Mouse (Mus musculus) forebrain, postnatal 0 days (tissue): ENCODE data around the gene Frmpd4. TPM values are rescaled to one million over a fixed set of nuclear protein-coding genes. Genes with fewer than 3 reads are reported as not detected.
A peak's percentile ranks its signal among the peaks of the same experiment; 100 is the strongest.

Experiments
- ATAC-seq: fragments of 200-750 bp; cut with Nextera tagmentation; 2 replicates; pipeline ENCODE4 v1.8.0; 2017; ENCODE audit warnings: mild to moderate bottlenecking, moderate library complexity
- DNase-seq: peaks from one replicate; pipeline ENCODE4 v3.0.0-alpha.2; 2015
- H3K27ac ChIP-seq: fragments of 300-500 bp; sonication (generic); 2 replicates; pipeline ENCODE4 v1.5.1; 2014; ENCODE audit warnings: low read depth, mild to moderate bottlenecking, antibody characterized with exemption, low read length, moderate library complexity, mixed read lengths
- H3K27me3 ChIP-seq: fragments of 300-500 bp; sonication (generic); 2 replicates; pipeline ENCODE4 v1.6.1; 2014; ENCODE audit warnings: mild to moderate bottlenecking, low read length, mixed read lengths; ENCODE audit not compliant: insufficient read depth
- H3K36me3 ChIP-seq: fragments of 300-500 bp; sonication (generic); 2 replicates; pipeline ENCODE4 v1.6.1; 2014; ENCODE audit warnings: mild to moderate bottlenecking, moderate library complexity; ENCODE audit not compliant: insufficient read depth
- H3K4me1 ChIP-seq: fragments of 300-500 bp; sonication (generic); 2 replicates; pipeline ENCODE4 v1.6.1; 2014; ENCODE audit warnings: antibody characterized with exemption; ENCODE audit not compliant: insufficient read depth
- H3K4me2 ChIP-seq: fragments of 300-500 bp; sonication (generic); 2 replicates; pipeline ENCODE4 v1.6.1; 2014; ENCODE audit warnings: low read depth, mild to moderate bottlenecking, moderate library complexity
- H3K4me3 ChIP-seq: fragments of 300-500 bp; sonication (generic); 2 replicates; pipeline ENCODE4 v1.5.1; 2014; ENCODE audit warnings: low read depth, low read length, mixed read lengths
- H3K9ac ChIP-seq: fragments of 300-500 bp; sonication (generic); 2 replicates; pipeline ENCODE4 v1.6.1; 2014; ENCODE audit warnings: mild to moderate bottlenecking
- H3K9me3 ChIP-seq: fragments of 300-500 bp; sonication (generic); 2 replicates; pipeline ENCODE4 v1.6.1; 2016; ENCODE audit warnings: low read length
- CTCF ChIP-seq: sonication (generic); IDR thresholded peaks from 2 replicates; pipeline ENCODE4 v1.5.1; 2016; ENCODE audit warnings: antibody characterized with exemption, control low read depth, low read depth
- WGBS: fragments of 180-500 bp; shearing (Covaris S2); extraction: QIAGEN DNeasy Blood & Tissue Kit; methylation state at CpG from one replicate; pipeline ENCODE4 v1.1.7; 2014; 5-methylcytosine and 5-hydroxymethylcytosine counted together
- polyA plus RNA-seq: library from polyadenylated mRNA; unstranded; fragments of >200 nt; fragmentation: Nextera tagmentation; extraction: Ambion mirVana; gene quantifications from 2 replicates; pipeline ENCODE4 v1.2.1, GENCODE M21; 2015
- total RNA-seq: library from RNA; depleted of rRNA; stranded (reverse); fragments of >200 nt; gene quantifications from 2 replicates; pipeline ENCODE4 v1.2.3, GENCODE M21; 2014; rRNA removed

Gene Frmpd4
- total and polyA plus RNA-seq, 2 experiments from 2014 or later, result 2.5 to 10.3 TPM

DNA sequence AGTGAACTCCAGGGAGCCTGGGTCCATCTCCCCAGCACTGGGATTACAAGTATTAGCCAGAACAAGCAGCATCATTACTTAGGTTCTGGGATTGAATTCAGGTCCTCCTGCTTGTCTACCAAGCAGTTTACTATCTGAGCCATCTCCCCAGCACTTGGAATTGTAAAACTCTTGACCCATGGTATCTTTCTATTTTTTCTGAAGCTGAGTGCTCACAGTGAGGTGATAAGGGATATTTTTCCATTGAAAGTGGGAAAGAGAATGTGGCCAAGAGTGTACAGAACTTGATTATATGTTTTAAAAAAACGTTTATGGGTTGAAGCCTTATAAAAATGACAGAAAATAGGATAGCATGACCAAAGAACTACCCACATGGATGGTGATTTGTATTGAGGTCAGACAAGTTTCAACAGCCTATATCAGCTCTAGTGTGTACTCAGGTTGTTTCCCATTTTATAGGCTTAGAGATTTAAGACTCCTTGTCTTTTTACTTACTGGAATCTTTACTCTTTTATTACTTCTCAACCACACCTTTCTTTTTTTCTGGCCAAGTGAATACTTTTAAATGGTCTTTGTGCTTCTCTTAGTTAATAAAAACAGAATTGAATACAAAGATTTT lies 1085.3 kb downstream of the Frmpd4 start:
- no peaks in the 10 kb centered on the region for H3K4me1 ChIP-seq
- no peak for DNase-seq
- no peaks in the 10 kb centered on the region for H3K27me3 ChIP-seq

DNA sequence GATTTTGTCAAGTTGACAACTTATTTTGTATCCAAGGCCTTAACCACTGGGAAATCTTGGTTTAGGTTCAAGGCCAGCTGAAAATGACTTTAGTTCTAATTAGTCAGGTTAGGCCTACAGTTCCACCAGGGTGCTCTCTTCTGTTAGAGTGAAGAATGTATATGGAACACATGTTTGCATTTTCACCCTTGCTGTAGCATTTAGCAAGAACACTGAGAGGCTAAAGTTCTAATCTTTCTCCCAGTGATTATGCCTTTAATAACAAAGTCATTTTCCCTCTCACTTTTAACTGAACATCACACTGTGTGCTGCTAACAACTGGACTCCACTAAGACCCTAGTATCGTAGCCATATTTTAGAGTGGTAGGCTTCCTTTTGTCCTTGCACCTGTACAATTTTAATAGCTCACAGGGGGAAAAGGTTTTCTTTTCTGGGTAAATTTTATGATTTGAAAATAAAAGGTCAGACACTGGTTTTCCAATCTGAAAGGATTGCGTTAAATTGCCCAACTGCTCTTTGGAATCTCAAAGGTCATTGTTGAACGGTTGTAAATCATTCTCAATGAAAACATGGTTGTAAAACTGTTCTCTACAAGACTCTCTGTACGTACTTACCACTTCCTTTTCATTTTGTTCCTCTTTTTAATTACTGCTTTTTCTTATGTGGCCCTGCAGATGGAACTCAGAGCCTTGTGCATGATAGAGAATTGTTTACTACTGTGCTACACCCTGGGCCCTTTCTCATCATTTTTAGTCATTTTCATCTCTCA lies 1093.4 kb downstream of the Frmpd4 start:
- WGBS, result 82% methylated on average over 4 of the region's 4 CpGs
- no peaks in the 10 kb centered on the region for H3K4me1 ChIP-seq
- ATAC-seq (no peak), DNase-seq (no peak)
- no peak overlapping the region for H3K27ac ChIP-seq
- H3K4me3 ChIP-seq, result no peak overlapping the region
- no peak for TF ChIP-seq CTCF
- no peaks in the 10 kb centered on the region for H3K36me3 ChIP-seq
- no peaks in the 10 kb centered on the region for H3K9me3 ChIP-seq
- H3K27me3 ChIP-seq, result no peaks in the 10 kb centered on the region
- no peak overlapping the region for H3K4me2 ChIP-seq
- H3K9ac ChIP-seq, result no peak overlapping the region

More for the DNA sequence above, 1085.3 kb downstream of the Frmpd4 start:
- no peak for ATAC-seq
- TF ChIP-seq CTCF, result no peak
- H3K27ac ChIP-seq, result no peak overlapping the region
- 35% methylated on average over 1 of the region's 1 CpGs for WGBS
- no peak overlapping the region for H3K9ac ChIP-seq
- H3K4me2 ChIP-seq, result no peak overlapping the region
- H3K9me3 ChIP-seq, result no peaks in the 10 kb centered on the region
- no peaks in the 10 kb centered on the region for H3K36me3 ChIP-seq
- no peak overlapping the region for H3K4me3 ChIP-seq

DNA sequence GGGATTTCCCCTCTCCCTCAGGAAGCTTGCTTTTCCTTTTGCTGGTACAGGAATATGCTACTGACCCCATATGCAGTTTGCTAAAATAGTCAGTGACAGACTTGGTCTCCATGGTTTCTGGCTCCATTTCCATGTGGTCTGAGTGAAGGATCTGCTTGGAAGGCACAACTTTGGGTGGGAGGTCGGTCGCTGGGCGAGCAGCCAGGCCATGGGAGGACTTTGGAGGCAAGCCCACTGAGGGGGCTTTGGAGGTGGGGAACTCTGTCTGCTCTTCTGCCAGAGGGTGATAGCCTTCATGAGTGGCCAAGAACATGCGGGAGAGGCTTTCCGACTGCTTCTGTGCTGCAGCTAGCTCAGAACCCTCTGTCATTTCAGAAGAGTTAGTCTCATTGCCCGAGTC lies 1099.4 kb downstream of the Frmpd4 start:
- Histone ChIP-seq H3K27me3 (no peaks in the 10 kb centered on the region), H3K4me3 (no peak overlapping the region), H3K9me3 (no peaks in the 10 kb centered on the region), H3K4me2 (no peak overlapping the region), H3K9ac (no peak overlapping the region), H3K27ac (no peak overlapping the region), H3K4me1 (no peaks in the 10 kb centered on the region), H3K36me3 (no peaks in the 10 kb centered on the region)
- TF ChIP-seq CTCF, result no peak
- no peak for DNase-seq
- WGBS, result 81% methylated on average over 6 of the region's 6 CpGs
- no peak for ATAC-seq

DNA sequence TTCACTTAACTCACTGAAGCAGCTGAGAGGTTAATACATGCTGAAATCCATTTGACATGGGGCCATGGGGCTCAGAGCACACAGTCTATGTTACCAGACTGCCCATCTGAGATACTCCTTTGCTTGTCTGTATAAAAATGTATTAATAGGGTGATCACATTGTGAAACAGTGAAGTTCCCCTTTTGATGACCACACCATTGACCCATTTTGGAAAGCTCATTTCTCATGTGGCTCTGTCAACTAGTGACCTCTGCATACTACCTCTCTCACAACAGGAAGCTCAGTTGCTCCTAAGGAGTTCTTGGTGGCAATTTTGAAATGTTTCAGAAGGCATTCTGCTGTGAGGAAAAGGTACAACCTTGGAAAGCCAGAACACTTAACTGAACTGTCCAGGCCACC lies 1142.1 kb downstream of the Frmpd4 start:
- Histone ChIP-seq H3K4me2 (no peak overlapping the region), H3K4me3 (no peak overlapping the region), H3K27ac (no peak overlapping the region), H3K9ac (no peak overlapping the region), H3K27me3 (no peaks in the 10 kb centered on the region), H3K9me3 (no peaks in the 10 kb centered on the region), H3K4me1 (no peaks in the 10 kb centered on the region), H3K36me3 (no peaks in the 10 kb centered on the region)
- TF ChIP-seq CTCF, result no peak
- DNase-seq (no peak), ATAC-seq (no peak)

DNA sequence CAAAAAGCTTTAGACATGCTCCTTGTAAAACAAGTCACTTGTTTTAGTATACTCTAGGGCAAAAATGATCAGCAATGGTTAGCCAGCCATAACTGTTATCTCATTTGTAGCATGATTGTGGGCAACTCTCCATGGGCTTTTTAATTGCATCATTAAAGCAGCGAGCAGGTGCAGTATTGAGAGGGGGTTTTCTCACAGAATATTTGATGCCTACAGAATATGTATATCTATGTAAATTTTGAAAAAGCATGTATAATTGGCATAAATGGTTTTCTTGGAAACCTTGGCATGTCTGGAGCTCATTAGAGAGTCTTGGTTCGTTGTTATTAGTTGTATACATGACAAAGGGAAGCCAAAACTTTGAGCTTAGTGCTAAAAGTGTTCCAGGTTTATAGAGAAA lies 1143.1 kb downstream of the Frmpd4 start:
- Histone ChIP-seq H3K4me3 (no peak overlapping the region), H3K9me3 (no peaks in the 10 kb centered on the region), H3K27me3 (no peaks in the 10 kb centered on the region), H3K4me2 (no peak overlapping the region), H3K36me3 (no peaks in the 10 kb centered on the region), H3K4me1 (no peaks in the 10 kb centered on the region), H3K9ac (no peak overlapping the region), H3K27ac (no peak overlapping the region)
- DNase-seq (peak; percentile 36), ATAC-seq (peak; percentile 61)
- TF ChIP-seq CTCF, result no peak
- 41% methylated on average over 2 of the region's 2 CpGs for WGBS

Other genes starting within 250 kb of the Frmpd4 start
- gene Msl3, start 96.7 kb upstream of the Frmpd4 start, total RNA-seq, result 24.0 and 27.3 TPM in 2 replicates
- 14.0 and 14.2 TPM in 2 replicates for gene Msl3, start 96.7 kb upstream of the Frmpd4 start, polyA plus RNA-seq
- 2.2 and 4.0 TPM in 2 replicates for gene Arhgap6, start 217.9 kb upstream of the Frmpd4 start, total RNA-seq
- gene Arhgap6, start 217.9 kb upstream of the Frmpd4 start, polyA plus RNA-seq, result 0.93 and 1.3 TPM in 2 replicates